Mouse (Mus musculus) brain, adult 2 months (tissue): ENCODE measurements around the gene Mrnip.

Experiments used
- DNase-seq: peaks from one replicate; pipeline ENCODE4 v3.0.0; 2011; ENCODE audit warnings: low read depth, low spot score

Gene Mrnip

GRCm38 (mm10) chr11:50225611-50226378 lies 51.6 kb downstream of the Mrnip start:
- DNase-seq, result peak; percentile 61

- no peak for DNase-seq
Observed at GRCm38 (mm10) chr11:50226406-50226805, 52.2 kb downstream of the Mrnip start.

- DNase-seq, result no peak
Observed at GRCm38 (mm10) chr11:50227226-50227625, 53.0 kb downstream of the Mrnip start.

- peak; percentile 87 for DNase-seq
Observed at GRCm38 (mm10) chr11:50227736-50228135, 53.5 kb downstream of the Mrnip start.

- DNase-seq, result peak; percentile 77
Observed at GRCm38 (mm10) chr11:50228772-50229171, 54.5 kb downstream of the Mrnip start.

GRCm38 (mm10) chr11:50229252-50229910 lies 55.1 kb downstream of the Mrnip start:
- DNase-seq, result peak; percentile 95

- no peak for DNase-seq
Observed at GRCm38 (mm10) chr11:50230481-50231304, 56.4 kb downstream of the Mrnip start.

- DNase-seq, result peak; percentile 92
Observed at GRCm38 (mm10) chr11:50231411-50231810, 57.2 kb downstream of the Mrnip start.

GRCm38 (mm10) chr11:50233022-50233421 lies 58.8 kb downstream of the Mrnip start:
- DNase-seq, result peak; percentile 82

GRCm38 (mm10) chr11:50233993-50234392 lies 59.7 kb downstream of the Mrnip start:
- no peak for DNase-seq

GRCm38 (mm10) chr11:50234606-50235005 lies 60.4 kb downstream of the Mrnip start:
- DNase-seq, result no peak

- peak; percentile 95 for DNase-seq
Observed at GRCm38 (mm10) chr11:50236540-50236936, 62.3 kb downstream of the Mrnip start.

GRCm38 (mm10) chr11:50236937-50237835 lies 62.9 kb downstream of the Mrnip start:
- DNase-seq, result no peak

GRCm38 (mm10) chr11:50238324-50238723 lies 64.1 kb downstream of the Mrnip start, which contains the start of gene Ltc4s:
Gene Ltc4s (minus strand): TSS chr11:50238616.
- no peak for DNase-seq

- no peak for DNase-seq
Observed at GRCm38 (mm10) chr11:50238821-50239791, 64.9 kb downstream of the Mrnip start.

GRCm38 (mm10) chr11:50240235-50240911 lies 66.1 kb downstream of the Mrnip start:
- no peak for DNase-seq

- no peak for DNase-seq
Observed at GRCm38 (mm10) chr11:50243926-50244325, 69.7 kb downstream of the Mrnip start.

- no peak for DNase-seq
Observed at GRCm38 (mm10) chr11:50245269-50245668, 71.0 kb downstream of the Mrnip start.

- DNase-seq, result no peak
Observed at GRCm38 (mm10) chr11:50248473-50249171, 74.4 kb downstream of the Mrnip start.
